ENCODE assay signal across 8 mouse cellular contexts in genomic region chr6:142735302-142736005, GRCm38 (mm10). TPM values are rescaled to one million over a fixed set of nuclear protein-coding genes. Genes with fewer than 3 reads are reported as not detected.
DNase-seq lines count a peak whose midpoint lies in the region; ATAC-seq and TF ChIP-seq lines count a peak whose summit lies in the region.

No protein-coding gene starts in this region.

- DNase-seq in forebrain, embryonic 14.5 days (ENCODE audit: low spot score) = peak; percentile 85
- DNase-seq in ovary, postnatal 14 days (ENCODE audit: low spot score) = peak; percentile 26
- DNase-seq in ovary, adult 18-20 months (ENCODE audit: low spot score) = no peak
- peak; percentile 86 for DNase-seq in lung, postnatal 0 days (ENCODE audit: low spot score)
- DNase-seq in spleen, postnatal 4 days (ENCODE audit: low spot score in 2 of 2) = no peak
- no peak for DNase-seq in urinary bladder, postnatal 4 days (ENCODE audit: low spot score in 2 of 2)

- no peak for TF ChIP-seq EP300 in lung, postnatal 0 days (IDR thresholded peaks at IDR 0.05)

- no peak overlapping the region for H3K4me2 ChIP-seq in forebrain, embryonic 14.5 days (ENCODE audit: low read length)
- no peak overlapping the region for H3K4me2 ChIP-seq in forebrain, embryonic 12.5 days
- no peak overlapping the region for H3K4me2 ChIP-seq in lung, postnatal 0 days (replicated peaks; ENCODE audit: low read depth, low read length)

- H3K9ac ChIP-seq in forebrain, embryonic 14.5 days (ENCODE audit: low read length) = no peak overlapping the region
- no peak overlapping the region for H3K9ac ChIP-seq in forebrain, embryonic 12.5 days
- H3K9ac ChIP-seq in lung, postnatal 0 days (replicated peaks; ENCODE audit: low read depth) = no peak overlapping the region

- peak; percentile 65; the same call in 1 of the 2 replicates for ATAC-seq in forebrain, embryonic 14.5 days
- ATAC-seq in forebrain, embryonic 12.5 days (ENCODE audit: low FRiP score) = no peak
- ATAC-seq in lung, postnatal 0 days = no peak

- H3K9me3 ChIP-seq in forebrain, embryonic 14.5 days (replicated peaks; ENCODE audit: control insufficient read depth, low read length) = no peaks in the 10 kb centered on the region
- no peaks in the 10 kb centered on the region for H3K9me3 ChIP-seq in forebrain, embryonic 12.5 days
- no peaks in the 10 kb centered on the region for H3K9me3 ChIP-seq in lung, postnatal 0 days (ENCODE audit: low read length)

- H3K4me1 ChIP-seq in forebrain, embryonic 14.5 days (ENCODE audit: control insufficient read depth, insufficient read depth, low read length) = no peaks in the 10 kb centered on the region
- no peaks in the 10 kb centered on the region for H3K4me1 ChIP-seq in forebrain, embryonic 12.5 days
- no peaks in the 10 kb centered on the region for H3K4me1 ChIP-seq in cortical plate, adult 2 months (ENCODE audit: control insufficient read depth, insufficient read depth, low read length)
- no peaks in the 10 kb centered on the region for H3K4me1 ChIP-seq in lung, postnatal 0 days (ENCODE audit: insufficient read depth, low read depth, low read length)

- peak; percentile 53 for TF ChIP-seq CTCF in cortical plate, adult 2 months (IDR thresholded peaks at IDR 0.05; ENCODE audit: extremely low read depth, insufficient read depth, low read length)
- peak; percentile 84 for TF ChIP-seq CTCF in lung, postnatal 0 days (IDR thresholded peaks at IDR 0.05)

- H3K4me3 ChIP-seq in forebrain, embryonic 14.5 days (ENCODE audit: low read depth, low read length) = no peak overlapping the region
- H3K4me3 ChIP-seq in forebrain, embryonic 12.5 days (replicated peaks) = no peak overlapping the region
- H3K4me3 ChIP-seq in cortical plate, adult 2 months (ENCODE audit: insufficient read depth, low read length) = no peak overlapping the region
- H3K4me3 ChIP-seq in lung, postnatal 0 days (ENCODE audit: low read depth, low read length) = no peak overlapping the region

- no peaks in the 10 kb centered on the region for H3K27me3 ChIP-seq in forebrain, embryonic 14.5 days (replicated peaks; ENCODE audit: control insufficient read depth, insufficient read depth, low read length)
- H3K27me3 ChIP-seq in forebrain, embryonic 12.5 days = no peaks in the 10 kb centered on the region
- H3K27me3 ChIP-seq in lung, postnatal 0 days (replicated peaks; ENCODE audit: insufficient read depth, low read length) = no peaks in the 10 kb centered on the region

- H3K36me3 ChIP-seq in forebrain, embryonic 14.5 days (ENCODE audit: control insufficient read depth, insufficient read depth, low read length) = no peaks in the 10 kb centered on the region
- no peaks in the 10 kb centered on the region for H3K36me3 ChIP-seq in forebrain, embryonic 12.5 days (replicated peaks)
- no peaks in the 10 kb centered on the region for H3K36me3 ChIP-seq in lung, postnatal 0 days (ENCODE audit: insufficient read depth, low read length)

- 47% methylated on average over 8 of the region's 8 CpGs for WGBS in forebrain, embryonic 14.5 days
- WGBS in forebrain, embryonic 12.5 days = 49% methylated on average over 8 of the region's 8 CpGs
- 38% methylated on average over 8 of the region's 8 CpGs for WGBS in lung, postnatal 0 days

- TF ChIP-seq POLR2A in cortical plate, adult 2 months (IDR thresholded peaks at IDR 0.05; ENCODE audit: extremely low read depth, insufficient read depth, low read length) = no peak

- no peak overlapping the region for H3K27ac ChIP-seq in forebrain, embryonic 14.5 days (ENCODE audit: low read depth, low read length)
- H3K27ac ChIP-seq in forebrain, embryonic 12.5 days = no peak overlapping the region
- no peak overlapping the region for H3K27ac ChIP-seq in cortical plate, adult 2 months (ENCODE audit: insufficient read depth, low read length)
- H3K27ac ChIP-seq in lung, postnatal 0 days (ENCODE audit: low read length) = no peak overlapping the region

RNA-seq across cellular contexts. Expression of gene Cmas, which starts 21.0 kb away (rescaled TPM):
- polyA plus RNA-seq in forebrain, embryonic 14.5 days (2014; fragmentation: Nextera tagmentation; extraction: Ambion mirVana) = 159 and 173 TPM in 2 replicates
- polyA plus RNA-seq in forebrain, embryonic 12.5 days (2016; fragmentation: Nextera tagmentation; extraction: Ambion mirVana) = 117 and 119 TPM in 2 replicates
- 86.8 and 88.2 TPM in 2 replicates for polyA plus RNA-seq in cortical plate, adult 2 months (2012; rRNA removed)
- polyA plus RNA-seq in lung, postnatal 0 days (2015; fragmentation: Nextera tagmentation; extraction: Ambion mirVana) = 53.5 and 53.6 TPM in 2 replicates

RNA-seq across cellular contexts. Expression of gene Abcc9, which starts 33.3 kb away (rescaled TPM):
- polyA plus RNA-seq in forebrain, embryonic 14.5 days (2014; fragmentation: Nextera tagmentation; extraction: Ambion mirVana) = 1.9 and 2.9 TPM in 2 replicates
- polyA plus RNA-seq in forebrain, embryonic 12.5 days (2016; fragmentation: Nextera tagmentation; extraction: Ambion mirVana) = 1.9 and 2.1 TPM in 2 replicates
- polyA plus RNA-seq in cortical plate, adult 2 months (2012; rRNA removed) = 3.1 and 3.2 TPM in 2 replicates
- polyA plus RNA-seq in lung, postnatal 0 days (2015; fragmentation: Nextera tagmentation; extraction: Ambion mirVana) = 2.0 and 2.4 TPM in 2 replicates

Comparison
In these comparisons a context has a peak if more than half of its experiments do, and no peak if none do; other contexts are left out.
1. DNase-seq: peak in forebrain, embryonic 14.5 days (single experiment), ovary, postnatal 14 days (single experiment) and lung, postnatal 0 days (single experiment); none in ovary, adult 18-20 months (single experiment), spleen, postnatal 4 days (0 of 2) and urinary bladder, postnatal 4 days (0 of 2).